In genomic region chr11:105944770-105945672, GRCm38 (mm10) we compare ENCODE assay signal across 8 mouse cellular contexts. TPM values are rescaled to one million over a fixed set of nuclear protein-coding genes. Genes with fewer than 3 reads are reported as not detected.
DNase-seq lines count a peak whose midpoint lies in the region; ATAC-seq and TF ChIP-seq lines count a peak whose summit lies in the region.

No protein-coding gene starts in this region.

- TF ChIP-seq RAD21 in CH12.LX (IDR thresholded peaks at IDR 0.05; ENCODE audit: low read depth, low read length), result no peak

- no peak for TF ChIP-seq POLR2A in CH12.LX (IDR thresholded peaks at IDR 0.05; ENCODE audit: low read depth, low read length)

- dilution Hi-C loops in CH12.LX (cut with MboI; ENCODE audit: extremely low pct_ligation_motif_present, extremely low pct_unique_long_range_greater_than_20kb, low sequenced_read_pairs), result loop anchor here (25.0 kb wide), 1 partner anchor 117 kb away; the partner anchor contains the start of gene Taco1

- H3K4me2 ChIP-seq in CH12.LX (ENCODE audit: insufficient read depth, low read depth, poor library complexity, severe bottlenecking), result peak overlapping the region; percentile 55; the same call in 1 of the 2 replicates
- H3K4me2 ChIP-seq in heart, embryonic 16.5 days (ENCODE audit: low read depth, low read length), result peak overlapping the region; percentile 99
- H3K4me2 ChIP-seq in midbrain, embryonic 15.5 days, result peak overlapping the region; percentile 87

- no peaks in the 10 kb centered on the region for H3K36me3 ChIP-seq in CH12.LX (replicated peaks in 1 of 2; ENCODE audit: control insufficient read depth in 1 of 2, insufficient read depth in 1 of 2, low read length in 1 of 2)
- H3K36me3 ChIP-seq in heart, embryonic 16.5 days (ENCODE audit: control insufficient read depth, insufficient read depth), result no peaks in the 10 kb centered on the region
- no peaks in the 10 kb centered on the region for H3K36me3 ChIP-seq in midbrain, embryonic 15.5 days (replicated peaks)

- peak overlapping the region in 1 of 3 experiments; percentile 5 for H3K4me3 ChIP-seq in CH12.LX (replicated peaks in 1 of 3; ENCODE audit: low read depth in 2 of 3, low read length in 2 of 3, poor library complexity in 1 of 3)
- peak overlapping the region; percentile 68 for H3K4me3 ChIP-seq in brown adipose tissue, adult 24 weeks (ENCODE audit: insufficient read depth, low read depth, low read length)
- H3K4me3 ChIP-seq in heart, embryonic 16.5 days (ENCODE audit: low read length), result peak overlapping the region; percentile 70
- H3K4me3 ChIP-seq in midbrain, embryonic 15.5 days, result peak overlapping the region; percentile 76

- no peaks in the 10 kb centered on the region for H3K79me2 ChIP-seq in CH12.LX (replicated peaks; ENCODE audit: control insufficient read depth, extremely low read depth, insufficient read depth, poor library complexity, severe bottlenecking)

- WGBS in heart, embryonic 16.5 days, result 58% methylated on average over 16 of the region's 16 CpGs
- 71% methylated on average over 16 of the region's 16 CpGs for WGBS in midbrain, embryonic 15.5 days

- DNase-seq in CH12.LX (ENCODE audit: extremely low read depth), result no peak
- peak; percentile 49 to 63 for DNase-seq in kidney, postnatal 36 days
- DNase-seq in natural killer cell, adult 2 months (ENCODE audit: low spot score in 2 of 2), result no peak
- DNase-seq in frontal cortex, postnatal 14 days (ENCODE audit: low spot score in 2 of 2), result no peak
- DNase-seq in frontal cortex, postnatal 25 days (ENCODE audit: low spot score in 2 of 2), result no peak

- H3K27ac ChIP-seq in CH12.LX (ENCODE audit: insufficient read depth, low read depth), result no peak overlapping the region
- peak overlapping the region; percentile 98 for H3K27ac ChIP-seq in brown adipose tissue, adult 24 weeks (replicated peaks; ENCODE audit: low read depth, low read length)
- H3K27ac ChIP-seq in heart, embryonic 16.5 days (ENCODE audit: low read length), result peak overlapping the region; percentile 81
- H3K27ac ChIP-seq in midbrain, embryonic 15.5 days, result no peak overlapping the region

- TF ChIP-seq EP300 in CH12.LX (IDR thresholded peaks at IDR 0.05; ENCODE audit: low read length), result no peak

- ATAC-seq in heart, embryonic 16.5 days (replicated peaks; ENCODE audit: extremely low read depth, insufficient read depth, low FRiP score), result peak; percentile 42
- 0 out of 2 replicates have a peak, but pooled peaks have one; percentile 8 for ATAC-seq in midbrain, embryonic 15.5 days (replicated peaks)

- H3K27me3 ChIP-seq in CH12.LX (replicated peaks), result peaks cover 93% of the 10 kb centered on the region
- peaks cover 14% of the 10 kb centered on the region; the same call in 1 of the 2 replicates for H3K27me3 ChIP-seq in heart, embryonic 16.5 days (ENCODE audit: control insufficient read depth, insufficient read depth, low read length)
- H3K27me3 ChIP-seq in midbrain, embryonic 15.5 days (replicated peaks), result no peaks in the 10 kb centered on the region

- H3K9me3 ChIP-seq in CH12.LX (replicated peaks; ENCODE audit: low read length), result no peaks in the 10 kb centered on the region
- H3K9me3 ChIP-seq in heart, embryonic 16.5 days (replicated peaks; ENCODE audit: control insufficient read depth, low read length), result no peaks in the 10 kb centered on the region
- H3K9me3 ChIP-seq in midbrain, embryonic 15.5 days, result no peaks in the 10 kb centered on the region

- H3K4me1 ChIP-seq in CH12.LX (ENCODE audit: control insufficient read depth in 1 of 2, insufficient read depth in 2 of 2), result peaks cover 2 to 3% of the 10 kb centered on the region in 2 experiments; a peak in 1 of 4 replicates
- peaks cover 3% of the 10 kb centered on the region; the same call in 1 of the 2 replicates for H3K4me1 ChIP-seq in brown adipose tissue, adult 24 weeks (ENCODE audit: control insufficient read depth, insufficient read depth, insufficient read length, low read length)
- peaks cover 15% of the 10 kb centered on the region for H3K4me1 ChIP-seq in heart, embryonic 16.5 days (ENCODE audit: control insufficient read depth, insufficient read depth, low read length)
- peaks cover 24% of the 10 kb centered on the region for H3K4me1 ChIP-seq in midbrain, embryonic 15.5 days

- no peak overlapping the region for H3K9ac ChIP-seq in CH12.LX (ENCODE audit: insufficient read depth, low read depth)
- H3K9ac ChIP-seq in heart, embryonic 16.5 days (ENCODE audit: low read length), result peak overlapping the region; percentile 9; the same call in 1 of the 2 replicates
- H3K9ac ChIP-seq in midbrain, embryonic 15.5 days, result peak overlapping the region; percentile 7; the same call in 1 of the 2 replicates

- TF ChIP-seq CTCF in CH12.LX (conservative IDR thresholded peaks at IDR 0.05 in 1 of 2, IDR thresholded peaks at IDR 0.05 in 1 of 2; ENCODE audit: low read depth in 2 of 2, low read length in 2 of 2), result no peak

- in situ Hi-C loops in CH12.LX (cut with MboI; ENCODE audit: low pct_ligation_motif_present, low pct_unique_long_range_greater_than_20kb, low sequenced_read_pairs), result no loop called here

TF ChIP-seq in CH12.LX, 34 proteins besides CTCF, POLR2A, EP300 and RAD21:
- TF ChIP-seq USF2 (conservative IDR thresholded peaks at IDR 0.05; ENCODE audit: low read depth, low read length) (no peak), USF1 (IDR thresholded peaks at IDR 0.05; ENCODE audit: low read depth, low read length) (no peak), MEF2A (IDR thresholded peaks at IDR 0.05; ENCODE audit: borderline replicate concordance, low read depth, low read length) (no peak), MAFK (IDR thresholded peaks at IDR 0.05; ENCODE audit: insufficient replicate concordance, low read length) (no peak), PAX5 (IDR thresholded peaks at IDR 0.05; ENCODE audit: low read length) (no peak), ZC3H11A (IDR thresholded peaks at IDR 0.05; ENCODE audit: low read depth, low read length) (no peak), TCF12 (IDR thresholded peaks at IDR 0.05; ENCODE audit: low read depth, low read length) (no peak), MYC (IDR thresholded peaks at IDR 0.05; ENCODE audit: low read depth, low read length) (no peak)

RNA-seq across cellular contexts. Expression of gene Cyb561, which starts 8.1 kb away (rescaled TPM):
- total RNA-seq in CH12.LX (2012; rRNA removed), result 2.6 and 3.9 TPM in 2 replicates
- 0.16 and 0.20 TPM in 2 replicates for total RNA-seq in CH12.LX (2014; rRNA removed)
- polyA plus RNA-seq in CH12.LX (2012; ENCODE audit: insufficient read length, low read depth), result 0.18 and 0.51 TPM in 2 replicates
- polyA plus RNA-seq in brown adipose tissue, adult 24 weeks (2012; ENCODE audit: insufficient read depth, insufficient read length, missing spikeins), result 1.1 and 2.3 TPM in 2 replicates
- 8.0 and 10.5 TPM in 2 replicates for polyA plus RNA-seq in heart, embryonic 16.5 days (2015; fragmentation: Nextera tagmentation; extraction: Ambion mirVana)
- polyA plus RNA-seq in midbrain, embryonic 15.5 days (2015; fragmentation: Nextera tagmentation; extraction: Ambion mirVana), result 70.2 and 70.5 TPM in 2 replicates

RNA-seq across cellular contexts. Expression of gene Ace, which starts 22.7 kb away (rescaled TPM):
- 0.04 and 0.08 TPM in 2 replicates for total RNA-seq in CH12.LX (2012; rRNA removed)
- not detected in 2 replicates for total RNA-seq in CH12.LX (2014; rRNA removed)
- not detected in 2 replicates for polyA plus RNA-seq in CH12.LX (2012; ENCODE audit: insufficient read length, low read depth)
- polyA plus RNA-seq in brown adipose tissue, adult 24 weeks (2012; ENCODE audit: insufficient read depth, insufficient read length, missing spikeins), result 13.6 and 14.6 TPM in 2 replicates
- polyA plus RNA-seq in heart, embryonic 16.5 days (2015; fragmentation: Nextera tagmentation; extraction: Ambion mirVana), result 3.1 and 4.3 TPM in 2 replicates
- 6.1 and 6.5 TPM in 2 replicates for polyA plus RNA-seq in midbrain, embryonic 15.5 days (2015; fragmentation: Nextera tagmentation; extraction: Ambion mirVana)

RNA-seq across cellular contexts. Expression of gene Ace3, which starts 49.5 kb away (rescaled TPM):
- not detected in 2 replicates for total RNA-seq in CH12.LX (2012; rRNA removed)
- not detected in 2 replicates for total RNA-seq in CH12.LX (2014; rRNA removed)
- not detected in 2 replicates for polyA plus RNA-seq in CH12.LX (2012; ENCODE audit: insufficient read length, low read depth)
- polyA plus RNA-seq in brown adipose tissue, adult 24 weeks (2012; ENCODE audit: insufficient read depth, insufficient read length, missing spikeins), result not detected in 2 replicates
- 0.10 TPM in 1 of 2 replicates, not detected in the other for polyA plus RNA-seq in heart, embryonic 16.5 days (2015; fragmentation: Nextera tagmentation; extraction: Ambion mirVana)
- polyA plus RNA-seq in midbrain, embryonic 15.5 days (2015; fragmentation: Nextera tagmentation; extraction: Ambion mirVana), result not detected in 2 replicates

Comparison
In these comparisons a context has a peak if more than half of its experiments do, and no peak if none do; other contexts are left out.
1. DNase-seq: peak in kidney, postnatal 36 days (2 of 2); none in CH12.LX (single experiment), natural killer cell, adult 2 months (0 of 2), frontal cortex, postnatal 14 days (0 of 2) and frontal cortex, postnatal 25 days (0 of 2).
2. H3K27ac ChIP-seq: peak in brown adipose tissue, adult 24 weeks (single experiment) and heart, embryonic 16.5 days (single experiment); none in CH12.LX (single experiment) and midbrain, embryonic 15.5 days (single experiment).
3. Peak in every context shown above with its lines, with median percentiles within 50 percentile points of each other: H3K4me2 ChIP-seq.